Mouse (Mus musculus) G1E-ER4 (cell line): ENCODE measurements around the gene Ptprd. TPM values are rescaled to one million over a fixed set of nuclear protein-coding genes. Genes with fewer than 3 reads are reported as not detected.

Experiments used
- GATA1 ChIP-seq: IDR thresholded peaks from one replicate; pipeline ENCODE4 v1.8.0; 2012; ENCODE audit warnings: low read length, inconsistent platforms
- polyA plus RNA-seq: library from polyadenylated mRNA; stranded (reverse); fragments of >175 nt; gene quantifications from 2 replicates; pipeline ENCODE4 v1.2.3, GENCODE M21; 2012

The Ptprd gene
- polyA plus RNA-seq, 1 experiment = not detected

- TF ChIP-seq GATA1 = no peak
These were observed 698.7 kb downstream of the Ptprd start for GRCm38 (mm10) chr4:77513041-77513440.

DNA sequence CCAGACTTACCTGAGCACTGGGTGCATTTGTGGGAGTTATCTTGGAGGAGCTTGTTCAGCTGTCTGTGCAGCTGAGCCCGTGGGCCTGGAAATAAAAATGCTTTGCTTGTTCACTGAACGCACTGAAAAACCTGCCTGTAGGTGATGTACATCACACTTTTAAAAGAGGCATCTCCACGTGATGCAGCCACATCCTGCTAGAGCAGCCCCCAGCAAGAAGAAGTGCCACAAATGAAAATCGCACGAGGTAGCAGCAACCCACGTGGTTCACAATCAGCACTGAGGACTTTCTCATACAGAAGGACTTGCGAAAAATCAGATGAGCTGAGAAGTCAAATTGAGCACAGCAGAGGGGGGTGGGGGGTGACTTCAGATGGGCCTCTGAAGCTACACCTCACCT is 757.7 kb downstream of the Ptprd start:
- TF ChIP-seq GATA1 = no peak

DNA sequence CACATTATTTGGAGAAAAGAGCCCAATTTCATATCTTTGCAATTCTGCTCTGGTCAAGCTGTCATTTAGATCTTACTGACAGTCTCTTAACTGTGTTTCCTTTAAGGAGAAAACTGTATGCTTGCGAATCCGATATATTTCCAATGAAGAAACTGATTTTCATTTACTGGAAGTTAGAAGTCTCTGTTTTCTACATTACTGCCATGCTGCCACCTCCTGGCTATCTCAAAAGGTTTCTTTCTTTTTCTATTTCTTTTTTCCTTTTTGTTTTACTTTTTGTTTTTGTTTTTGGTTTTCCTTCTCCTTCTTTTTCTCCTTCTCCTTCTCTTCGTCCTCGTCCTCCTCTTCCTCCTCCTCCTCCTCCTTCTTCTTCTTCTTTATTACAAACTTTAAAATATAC is 812.6 kb downstream of the Ptprd start:
- TF ChIP-seq GATA1 = no peak

GRCm38 (mm10) chr4:77361728-77362127 is 850.0 kb downstream of the Ptprd start:
- TF ChIP-seq GATA1 = no peak

- no peak for TF ChIP-seq GATA1
These were observed 884.6 kb downstream of the Ptprd start for GRCm38 (mm10) chr4:77327198-77327597.

DNA sequence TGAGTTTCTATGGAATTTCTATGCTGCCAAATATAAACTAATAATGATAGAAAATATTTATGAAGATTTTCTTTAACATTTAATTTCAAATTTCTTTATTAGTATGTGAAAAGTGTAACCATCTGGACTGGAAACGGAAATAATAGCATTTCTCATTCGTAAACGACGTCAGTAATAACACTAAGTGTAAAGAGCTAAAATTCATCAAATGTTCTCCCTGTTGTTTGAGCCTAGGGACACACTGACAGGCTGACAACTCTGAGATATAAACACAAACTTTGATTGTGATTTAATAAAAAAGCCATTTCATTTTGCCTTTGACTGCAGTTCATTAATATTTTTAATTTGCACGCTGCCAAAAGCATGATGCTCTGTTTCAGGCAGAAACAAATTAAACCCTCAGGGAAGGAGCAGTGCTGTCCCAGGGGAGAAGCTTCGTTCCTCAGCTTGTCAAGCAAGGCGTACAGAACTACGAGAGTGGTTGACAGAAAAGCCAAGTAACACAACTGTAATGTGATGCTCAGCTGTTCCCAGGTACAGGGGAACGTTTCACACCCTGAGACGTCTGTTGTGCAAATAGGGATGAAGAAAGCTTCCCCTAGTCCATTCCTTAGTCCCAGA is 894.6 kb downstream of the Ptprd start:
- no peak for TF ChIP-seq GATA1

- TF ChIP-seq GATA1 = no peak
These were observed 895.1 kb downstream of the Ptprd start for GRCm38 (mm10) chr4:77316644-77317043.

GRCm38 (mm10) chr4:77310127-77310788 is 901.5 kb downstream of the Ptprd start:
- no peak for TF ChIP-seq GATA1

DNA sequence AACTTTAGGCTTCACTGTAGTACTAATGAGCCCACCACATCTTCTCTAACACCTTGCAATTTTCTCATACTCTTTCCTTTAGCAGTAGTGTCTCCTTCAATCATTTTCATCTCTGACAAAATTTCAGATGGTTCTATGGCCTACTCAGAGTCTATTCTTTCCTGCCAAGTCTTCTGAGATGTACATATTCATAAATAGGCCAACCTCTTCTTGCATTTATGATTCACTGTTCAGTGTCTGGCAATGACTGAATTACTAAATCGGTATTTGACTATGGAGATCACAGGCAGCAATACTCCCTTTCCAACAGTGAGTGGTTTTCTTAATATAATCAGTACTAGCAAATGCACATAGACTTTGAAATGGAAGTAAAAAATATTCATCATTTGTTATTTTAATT is 928.3 kb downstream of the Ptprd start:
- TF ChIP-seq GATA1 = no peak

DNA sequence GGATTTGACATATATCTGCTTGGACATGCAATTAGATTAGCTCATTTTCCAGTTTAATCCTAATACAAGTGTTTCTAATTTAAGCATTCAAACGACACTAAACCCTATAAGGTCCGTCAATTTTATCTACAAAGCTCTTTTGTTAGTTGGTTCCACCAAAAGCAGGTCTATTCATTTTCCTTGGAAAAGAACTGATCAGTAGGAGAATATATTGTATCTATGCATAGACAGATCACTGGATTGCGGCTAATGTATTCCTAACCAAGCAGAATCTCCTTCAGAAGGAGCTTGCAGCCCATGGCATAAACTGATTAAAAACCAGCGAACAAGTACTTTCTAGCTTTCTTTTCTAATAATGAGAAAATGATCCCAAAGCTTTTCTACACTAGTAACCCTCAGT is 933.8 kb downstream of the Ptprd start:
- TF ChIP-seq GATA1 = no peak

DNA sequence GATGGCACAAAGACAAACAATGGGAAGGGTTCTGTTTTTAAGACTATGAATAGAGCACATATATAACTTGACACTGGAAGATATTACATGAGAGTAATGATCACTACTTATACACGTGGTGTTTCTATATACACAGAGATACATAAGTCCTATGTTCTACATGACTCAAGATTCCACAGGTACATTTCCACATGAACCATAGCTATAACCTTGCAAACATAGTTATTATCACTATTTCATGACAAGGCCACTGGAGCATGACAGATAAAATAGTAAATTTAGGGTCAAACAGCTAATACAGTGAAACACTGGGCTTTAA is 951.8 kb downstream of the Ptprd start:
- no peak for TF ChIP-seq GATA1

DNA sequence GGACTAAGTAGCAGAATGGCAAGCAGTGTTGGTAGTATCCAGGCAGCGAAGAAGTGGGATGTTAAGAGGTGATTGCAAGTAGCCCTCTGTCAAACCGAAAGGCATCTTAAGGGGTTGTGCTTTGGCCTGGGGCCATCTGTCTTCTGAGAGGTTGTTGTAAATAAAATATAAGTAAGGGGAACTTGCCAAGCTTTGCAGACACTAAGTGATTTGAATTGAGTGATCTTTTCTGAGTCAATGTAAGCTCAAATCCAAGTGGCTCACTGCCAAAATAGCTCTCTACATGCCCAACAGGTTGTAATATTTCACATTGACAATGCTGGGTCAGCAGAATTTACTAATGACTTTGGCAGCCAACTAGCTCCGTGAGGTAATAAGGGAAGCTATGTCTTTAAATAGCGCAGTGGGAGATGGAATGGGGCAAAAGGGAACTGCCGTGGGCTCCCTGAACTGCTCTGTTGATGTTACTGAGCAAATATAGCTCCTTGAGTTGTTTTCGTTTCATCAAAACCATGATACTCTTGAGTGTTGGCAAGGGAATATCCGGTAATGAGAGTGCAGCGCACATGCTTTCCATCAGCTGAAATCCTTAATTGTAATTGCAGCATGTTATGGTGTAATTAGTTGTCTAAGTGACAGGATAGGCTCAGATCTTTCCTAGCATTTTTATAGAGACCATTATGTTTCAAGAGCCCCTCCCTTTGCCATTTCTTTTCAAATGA is 952.4 kb downstream of the Ptprd start:
- no peak for TF ChIP-seq GATA1

- TF ChIP-seq GATA1 = no peak
These were observed 960.6 kb downstream of the Ptprd start for GRCm38 (mm10) chr4:77251188-77251587.

DNA sequence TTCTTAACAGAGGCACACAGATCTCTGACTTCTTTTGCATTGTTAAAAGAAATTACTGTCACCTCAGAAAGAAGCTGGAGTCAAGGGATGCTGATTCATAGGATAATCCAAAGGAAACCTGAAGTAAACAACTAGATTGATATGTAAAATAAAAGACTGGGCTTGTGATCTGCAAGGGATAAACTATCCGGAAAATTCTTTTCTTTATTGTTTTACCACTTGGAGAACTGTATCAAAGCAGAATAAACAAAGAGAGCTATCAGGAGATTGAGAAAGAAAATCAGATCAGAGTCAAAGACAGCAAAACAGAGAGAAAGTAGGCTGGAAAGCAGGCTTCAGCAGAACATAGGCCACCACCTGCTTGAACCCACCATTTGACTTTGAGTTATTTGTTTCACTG is 962.0 kb downstream of the Ptprd start:
- TF ChIP-seq GATA1 = no peak

DNA sequence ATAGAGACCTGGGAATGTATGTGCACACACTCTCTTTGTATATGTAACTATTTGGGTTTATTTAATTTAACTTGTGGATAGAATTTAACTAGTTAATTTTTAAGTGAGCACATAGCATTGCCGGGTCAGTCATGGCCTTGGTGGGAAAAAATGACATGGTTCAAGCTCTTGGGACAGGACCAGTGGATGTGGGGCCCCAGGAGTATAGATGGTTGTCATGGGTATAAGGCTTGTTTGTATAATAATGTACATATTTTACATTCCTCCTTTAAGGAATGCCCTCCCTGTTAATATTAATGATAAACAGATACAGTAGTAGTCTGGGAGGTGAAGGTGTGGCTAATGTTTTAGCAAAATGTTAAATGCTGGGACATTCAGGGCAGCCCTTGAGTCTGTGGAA is 962.8 kb downstream of the Ptprd start:
- TF ChIP-seq GATA1 = no peak

- TF ChIP-seq GATA1 = no peak
These were observed 969.8 kb downstream of the Ptprd start for GRCm38 (mm10) chr4:77241852-77242455.
